Comparison of ENCODE assay signal across 16 mouse cellular contexts in genomic region chr11:64562771-64563170, GRCm38 (mm10).
"Had no signal": no experiment of that assay in that cellular context is flagged by ENCODE, and none has a peak within 500 bp of the region (broad histone marks: within the 10 kb centered on the region; RNA-seq: fewer than 3 reads in every experiment).

No protein-coding gene starts in this region.

- DNase-seq: lung, adult 2 months; lung, postnatal 14 days; lung, postnatal 36 days; right cerebral cortex, postnatal 14 days; thymus, adult 2 months; thymus, postnatal 25 days; thymus, postnatal 4 days had no signal

- H3K4me1 ChIP-seq: lung, embryonic 15.5 days; megakaryocyte, embryonic 14.5 days; midbrain, embryonic 13.5 days; midbrain, embryonic 15.5 days; neural tube, embryonic 12.5 days; stomach, embryonic 15.5 days had no signal

- H3K9me3 ChIP-seq: lung, embryonic 15.5 days; megakaryocyte, embryonic 14.5 days; midbrain, embryonic 13.5 days; midbrain, embryonic 15.5 days; neural tube, embryonic 12.5 days; stomach, embryonic 15.5 days had no signal

- H3K36me3 ChIP-seq: lung, embryonic 15.5 days; midbrain, embryonic 13.5 days; midbrain, embryonic 15.5 days; neural tube, embryonic 12.5 days; stomach, embryonic 15.5 days had no signal

- H3K4me3 ChIP-seq: lung, embryonic 15.5 days; megakaryocyte, embryonic 14.5 days; midbrain, embryonic 13.5 days; midbrain, embryonic 15.5 days; neural tube, embryonic 12.5 days; stomach, embryonic 15.5 days had no signal

- H3K27me3 ChIP-seq: lung, embryonic 15.5 days; megakaryocyte, embryonic 14.5 days; midbrain, embryonic 13.5 days; midbrain, embryonic 15.5 days; neural tube, embryonic 12.5 days; stomach, embryonic 15.5 days had no signal

- H3K9ac ChIP-seq: lung, embryonic 15.5 days; midbrain, embryonic 13.5 days; midbrain, embryonic 15.5 days; neural tube, embryonic 12.5 days; stomach, embryonic 15.5 days had no signal

- H3K4me2 ChIP-seq: lung, embryonic 15.5 days; midbrain, embryonic 11.5 days; midbrain, embryonic 13.5 days; midbrain, embryonic 15.5 days; neural tube, embryonic 12.5 days; stomach, embryonic 15.5 days had no signal

- H3K27ac ChIP-seq: lung, embryonic 15.5 days; macrophage; midbrain, embryonic 13.5 days; midbrain, embryonic 15.5 days; neural tube, embryonic 12.5 days; stomach, embryonic 15.5 days; stomach, postnatal 0 days had no signal
